Mouse (Mus musculus) WW6 (cell line): ENCODE measurements at regions not wholly inside any gene's neighbourhood (a gene's known extent, or its start where the extent isn't known, plus 50 kb on each side); places are given as distances from the start of the nearest gene placed in this dataset.

ENCODE experiments used
- DNase-seq: peaks from one replicate; pipeline ENCODE4 v3.0.0-alpha.2; 2013; ENCODE audit warnings: low read depth, low spot score

DNA sequence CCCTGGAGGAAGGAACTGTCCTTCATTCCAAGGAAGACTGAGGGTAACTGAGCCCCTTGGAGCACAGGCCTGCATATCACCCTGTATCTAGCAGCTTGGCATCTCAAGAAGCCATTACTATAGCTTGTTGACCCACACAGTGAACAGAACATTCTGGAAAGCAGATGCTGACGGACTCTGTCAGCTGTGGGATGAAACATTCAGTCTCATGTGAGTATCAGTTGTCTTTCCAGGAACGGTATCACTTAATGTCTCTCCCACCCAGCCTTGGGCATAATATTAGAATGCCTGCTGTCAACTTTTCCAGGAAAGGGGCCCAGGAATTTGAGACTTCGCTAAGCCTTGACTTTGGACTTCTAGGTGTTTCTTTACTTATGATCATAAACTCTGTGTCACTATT, 76.3 kb upstream of the Egln3 start:
- DNase-seq, result no peak

DNA sequence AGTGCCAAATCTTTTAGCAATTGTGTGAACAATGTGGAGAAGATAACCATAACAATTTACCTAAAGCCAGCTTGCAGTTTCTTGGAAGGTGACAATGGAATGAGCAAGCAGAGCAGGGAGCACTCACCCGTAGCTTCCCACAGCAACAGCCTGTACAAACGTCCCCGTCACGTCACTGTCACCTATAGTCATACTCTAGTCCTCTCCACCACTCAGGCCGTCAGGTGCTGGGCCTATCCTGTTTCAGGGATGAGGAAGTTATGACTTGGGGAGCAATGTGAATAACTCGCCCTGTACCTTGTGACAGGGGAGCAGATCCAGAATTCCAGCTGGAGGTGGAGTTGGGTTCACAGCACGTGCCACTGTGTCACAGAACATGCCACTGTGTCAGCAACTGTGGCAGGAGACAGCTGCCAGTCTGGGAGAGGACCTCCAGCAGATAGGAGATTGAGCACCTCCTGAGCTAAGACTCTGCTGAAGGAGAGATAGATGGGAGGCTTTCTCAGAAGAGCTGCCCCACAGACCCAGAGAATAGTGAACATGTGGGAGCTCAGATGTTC, 73.4 kb upstream of the Egln3 start:
- no peak for DNase-seq

DNA sequence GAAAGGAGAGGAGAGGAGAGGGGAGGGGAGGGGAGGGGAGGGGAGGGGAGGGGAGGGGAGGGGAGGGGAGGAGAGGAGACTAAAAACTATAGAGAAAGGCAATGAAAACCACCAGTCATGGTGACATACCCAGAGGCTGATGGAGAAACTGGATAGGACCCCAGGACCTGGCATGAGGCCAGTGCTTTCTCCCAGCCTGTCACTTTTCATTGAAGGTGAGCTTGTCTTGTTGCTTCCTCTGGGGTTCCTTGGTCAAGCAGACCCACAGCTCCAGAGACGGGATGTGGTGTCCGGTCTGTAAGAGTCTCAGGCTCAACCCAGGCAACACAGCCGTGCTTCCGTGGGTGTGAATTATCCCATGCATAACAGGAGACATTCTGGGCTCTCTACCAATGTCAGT, 69.8 kb upstream of the Egln3 start:
- no peak for DNase-seq

DNA sequence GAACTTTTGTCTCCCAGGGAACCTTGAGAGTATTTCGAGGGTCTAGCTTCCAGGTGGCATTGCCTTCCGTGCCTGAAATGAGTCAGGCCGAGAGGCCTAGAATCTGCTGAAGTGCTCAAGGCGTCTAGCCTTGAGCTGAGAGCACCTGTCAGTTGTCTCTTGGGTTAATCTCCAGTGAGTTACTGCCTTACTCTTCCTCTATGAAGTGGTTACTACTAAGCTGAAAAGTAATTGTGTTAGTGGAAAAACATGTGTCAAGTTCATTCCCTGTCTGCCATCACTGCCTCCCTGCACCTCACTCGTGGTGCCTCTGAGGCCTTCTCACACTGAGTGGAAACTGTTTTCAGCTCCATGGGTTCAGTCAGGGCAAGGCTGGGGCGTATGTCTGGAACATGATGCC, 69.0 kb upstream of the Egln3 start:
- DNase-seq, result no peak

DNA sequence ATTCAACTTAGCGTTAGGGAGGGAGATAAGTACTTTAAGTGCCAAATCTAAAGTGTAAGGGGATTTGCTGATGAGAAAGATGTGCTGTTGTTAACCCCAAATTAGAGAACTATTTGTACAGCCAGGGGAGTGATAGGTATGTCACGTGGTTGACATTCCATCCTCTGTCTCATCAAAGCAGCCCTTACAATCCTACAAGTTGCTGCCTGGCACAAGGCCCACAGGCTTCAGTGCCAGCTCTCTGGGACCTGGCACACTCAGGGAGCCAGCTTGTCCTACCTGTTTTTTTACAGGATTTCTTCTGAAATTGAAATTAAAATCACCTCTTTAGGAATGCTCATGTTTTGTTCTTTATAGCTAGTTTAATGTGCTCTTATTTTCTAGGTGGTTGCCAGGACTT, 68.6 kb upstream of the Egln3 start:
- no peak for DNase-seq

DNA sequence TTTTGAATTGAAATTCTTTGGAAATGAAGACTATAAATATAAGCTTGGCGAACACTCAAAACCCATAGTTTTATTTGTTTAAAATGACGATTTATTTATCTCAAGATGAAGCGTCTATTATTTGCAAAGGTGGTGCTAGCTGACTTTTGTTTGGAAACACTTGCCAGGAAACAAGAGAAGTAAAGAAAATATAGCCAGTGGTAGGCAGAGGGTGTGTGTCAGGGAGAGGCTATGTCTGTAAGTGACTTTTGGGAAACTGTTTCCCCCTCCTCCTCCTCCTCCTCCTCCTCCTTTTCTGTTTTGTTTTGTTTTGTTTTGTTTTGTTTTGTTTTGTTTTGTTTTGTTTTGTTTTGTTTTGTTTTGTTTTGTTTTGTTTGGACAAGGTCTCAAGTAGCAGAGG, 62.2 kb upstream of the Egln3 start:
- DNase-seq, result no peak

DNA sequence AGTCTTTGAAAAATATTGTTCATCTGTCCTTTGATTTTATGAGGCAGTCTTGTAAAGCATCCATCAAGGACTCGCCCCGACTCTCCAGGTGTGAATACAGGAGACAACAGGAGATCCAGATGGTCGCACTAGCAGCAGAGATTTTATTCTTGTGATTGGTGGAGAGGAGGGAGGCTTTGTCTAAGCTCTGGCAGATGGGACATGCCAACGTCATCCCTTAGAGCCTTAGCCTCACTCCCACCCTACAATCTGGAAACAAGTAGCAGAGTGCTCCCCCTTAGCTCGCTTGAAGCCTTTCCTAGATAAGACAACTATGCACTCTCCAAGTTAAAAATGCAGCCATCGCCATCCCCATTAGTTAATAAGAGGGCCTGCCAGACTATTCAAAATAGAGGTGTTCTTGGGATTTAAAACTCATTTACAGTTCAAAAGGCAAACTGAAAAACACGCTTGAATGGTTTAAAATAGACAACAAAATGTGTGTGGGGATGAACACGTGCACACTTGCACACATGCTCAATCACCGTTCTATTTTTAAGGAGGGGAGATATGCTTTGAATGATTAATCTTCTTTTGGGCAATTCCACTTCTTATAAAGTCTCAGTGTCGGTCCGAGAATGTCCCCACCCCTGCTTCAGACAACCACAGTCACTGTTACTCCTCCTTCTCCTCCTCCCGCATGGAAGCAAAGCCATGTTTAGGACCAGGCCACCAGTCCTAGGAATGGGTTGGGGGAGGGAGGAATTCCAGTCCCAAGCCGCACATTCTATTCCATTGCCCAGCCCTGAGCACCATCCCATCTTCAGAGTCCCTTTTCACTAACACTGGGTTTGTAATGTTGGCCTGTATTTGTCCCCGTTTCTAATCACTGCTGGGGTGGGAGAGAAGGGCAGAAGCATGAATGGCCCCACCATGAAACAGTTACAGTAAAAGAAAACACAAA, 61.5 kb upstream of the Egln3 start:
- no peak for DNase-seq

DNA sequence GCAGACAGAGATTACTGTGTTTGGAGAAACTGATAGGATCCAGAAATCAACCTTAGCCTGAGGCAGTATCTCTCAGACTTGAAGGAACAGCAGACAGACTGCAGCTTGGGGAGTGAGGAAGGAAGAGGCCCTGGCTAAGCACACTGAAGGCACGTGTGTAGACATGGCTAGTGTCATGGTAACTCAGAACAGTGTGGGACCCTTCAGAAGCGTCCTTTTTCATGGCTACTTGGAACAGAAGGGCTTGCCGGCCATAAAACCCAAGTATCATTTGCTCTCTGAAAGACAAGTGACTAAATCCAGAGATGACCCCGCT, 60.7 kb upstream of the Egln3 start:
- no peak for DNase-seq

DNA sequence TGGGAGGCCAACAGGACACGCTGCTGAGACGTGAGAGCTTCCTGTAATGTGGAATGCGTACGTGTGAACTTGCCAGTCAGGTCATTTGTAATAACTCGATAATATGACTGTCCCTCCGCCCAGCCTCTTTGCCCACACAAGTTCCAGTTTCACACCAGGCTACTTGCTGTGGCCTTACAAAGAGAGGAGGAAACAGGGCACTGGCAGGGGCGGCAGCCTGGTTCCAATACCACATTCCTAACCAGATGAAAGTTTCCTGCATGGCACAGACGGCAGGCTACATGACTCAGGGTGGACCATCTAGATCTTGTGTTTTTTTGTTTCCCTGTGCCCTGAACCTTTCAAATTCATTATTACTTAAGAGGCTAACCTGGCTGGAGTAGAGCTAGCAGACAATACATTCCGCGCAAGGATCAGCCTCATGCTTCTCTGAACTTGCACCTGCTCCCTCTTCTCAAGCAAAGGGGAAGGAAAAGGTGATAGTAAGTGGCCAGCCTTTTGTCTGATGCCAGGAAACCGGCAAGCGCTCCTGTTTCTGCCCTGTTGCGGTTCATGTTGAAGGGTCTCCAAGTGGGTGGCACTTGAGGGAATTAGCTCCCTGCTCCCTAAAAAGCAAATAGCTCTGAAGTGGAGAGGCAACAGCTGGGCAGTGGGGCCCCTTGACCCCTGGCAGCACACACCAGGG, 60.2 kb upstream of the Egln3 start:
- no peak for DNase-seq

DNA sequence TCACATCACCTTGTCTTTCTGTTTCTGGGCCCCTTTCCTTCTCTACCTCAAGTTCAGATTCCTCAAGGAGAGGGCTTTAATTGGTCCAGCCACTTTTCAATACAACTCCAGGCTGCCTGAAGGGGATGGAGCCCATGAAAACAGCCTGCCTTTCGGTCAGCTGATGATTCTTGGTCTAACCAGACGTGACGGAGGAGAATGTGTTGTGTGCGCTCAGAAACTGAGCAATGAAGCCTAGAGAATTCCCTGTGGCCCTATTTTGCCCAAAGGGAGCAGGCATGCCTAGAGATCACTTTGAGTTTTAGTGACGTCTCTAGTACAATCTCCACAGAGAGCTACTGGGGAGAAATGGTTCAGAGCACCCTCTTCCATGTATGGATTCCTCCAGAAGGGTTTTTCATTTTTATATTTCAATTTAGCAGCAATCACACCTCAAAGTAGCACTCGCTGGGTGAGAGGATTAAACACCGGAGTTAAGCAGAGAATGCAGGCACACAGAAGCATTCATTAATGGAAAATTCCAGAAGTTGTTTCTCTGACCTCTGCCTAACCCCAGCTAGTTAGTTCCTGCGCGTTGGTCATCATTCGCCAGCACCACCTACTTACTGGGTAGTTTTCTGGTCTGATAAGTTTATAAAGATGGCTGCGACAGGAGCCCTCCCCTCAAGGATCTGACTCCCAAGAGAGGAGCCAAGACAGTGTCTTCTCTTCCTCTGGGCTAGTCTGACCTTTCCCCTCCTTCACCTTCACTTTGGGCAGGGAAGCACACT, 58.8 kb upstream of the Egln3 start:
- no peak for DNase-seq

DNA sequence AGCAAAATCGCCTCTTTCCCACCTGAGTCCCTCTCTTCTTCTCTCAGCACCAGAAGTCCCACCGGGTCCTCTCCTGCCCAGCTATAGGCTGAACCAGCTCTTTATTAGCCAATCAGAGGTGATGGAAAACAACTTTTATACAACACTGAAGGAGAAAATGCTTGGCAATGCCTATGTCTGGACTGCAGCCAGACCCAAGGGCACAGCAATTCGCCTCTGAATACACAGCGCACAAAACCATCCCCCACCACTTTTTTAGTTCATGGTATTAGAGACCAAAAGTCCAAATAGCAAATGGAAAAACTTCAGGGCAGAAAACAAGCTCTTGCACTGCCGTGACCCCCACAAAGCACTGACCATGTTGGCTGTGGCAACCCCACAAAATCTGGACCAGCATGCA, 57.8 kb upstream of the Egln3 start:
- DNase-seq, result no peak

DNA sequence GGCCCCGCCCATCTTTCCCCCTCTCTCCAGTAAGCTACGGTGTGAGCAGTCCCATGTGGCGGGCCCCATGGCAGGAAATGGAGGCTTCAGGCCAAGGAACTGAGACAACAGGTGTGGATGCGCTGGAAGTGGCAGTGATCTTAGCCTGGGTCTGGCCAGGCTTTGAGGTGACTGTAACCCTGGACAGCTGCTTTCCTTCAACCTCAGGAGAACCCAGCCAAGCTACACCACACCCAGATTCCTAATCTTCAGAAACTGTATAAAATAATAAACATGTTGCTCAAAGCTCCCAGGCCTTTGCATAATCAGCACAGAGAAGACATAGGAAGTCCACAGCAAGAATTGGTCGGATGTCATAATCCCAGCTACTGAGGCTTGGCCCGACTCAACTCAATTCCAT, 56.8 kb upstream of the Egln3 start:
- no peak for DNase-seq

DNA sequence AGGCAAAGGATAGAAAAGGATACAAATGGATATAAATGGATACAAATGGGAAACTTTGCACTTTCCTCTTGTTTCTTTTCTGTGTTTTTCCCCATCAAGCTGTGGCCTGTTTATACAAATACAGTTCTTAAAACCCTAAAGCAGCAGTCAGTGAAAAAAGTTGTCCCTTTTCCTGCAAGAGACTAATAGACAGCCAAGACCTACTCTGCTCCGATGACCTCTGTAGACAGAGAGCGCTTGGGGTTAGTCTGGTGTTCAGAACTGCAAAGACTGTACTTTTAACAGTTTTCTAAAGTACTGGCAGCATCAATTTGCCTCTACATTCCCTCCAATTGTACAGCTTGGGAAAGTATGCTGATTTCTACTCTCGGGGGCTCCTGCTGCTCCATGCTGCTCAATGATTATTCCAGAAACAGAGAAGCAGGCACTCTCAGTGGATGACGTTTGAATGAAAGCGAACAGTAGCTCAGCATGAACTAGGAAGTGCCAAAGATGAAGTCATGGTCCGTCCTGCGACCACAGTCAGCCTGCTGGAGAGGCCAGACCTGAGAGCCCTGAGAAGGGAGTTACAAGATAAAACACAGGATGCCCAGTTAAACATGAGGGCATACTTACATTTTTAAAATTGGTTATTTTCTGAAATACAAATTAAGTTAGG, 54.2 kb upstream of the Egln3 start:
- DNase-seq, result no peak

DNA sequence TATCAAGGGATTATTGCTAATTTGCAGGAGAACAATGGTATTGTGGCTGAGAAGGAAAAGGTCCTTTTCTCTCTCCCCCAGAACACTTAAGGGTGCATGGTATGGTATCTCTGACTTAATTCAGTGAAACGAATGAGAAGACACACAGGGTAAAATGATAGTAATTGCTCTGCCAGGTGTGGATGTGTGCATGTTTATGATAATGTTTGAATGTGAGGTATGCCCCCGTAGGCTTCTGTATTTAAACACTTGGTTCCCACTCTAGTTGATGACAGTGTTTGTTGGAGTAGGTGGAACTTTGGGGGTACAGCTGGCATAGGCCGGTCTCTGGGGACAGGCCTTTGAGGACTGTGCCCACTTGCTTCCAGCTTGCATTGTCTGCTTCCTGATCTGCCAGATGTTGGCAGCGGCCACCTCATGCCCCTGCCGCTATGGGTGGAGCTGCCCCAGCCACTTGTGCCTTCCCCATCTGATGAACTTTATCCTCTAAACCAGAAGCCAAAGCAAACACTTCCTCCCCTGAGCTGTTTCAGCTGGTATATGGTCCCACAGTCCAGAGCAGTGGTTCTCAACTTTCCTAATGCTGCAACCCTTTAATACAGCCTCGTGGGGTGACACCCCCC, 53.0 kb upstream of the Egln3 start:
- no peak for DNase-seq
